Mouse (Mus musculus) layer of hippocampus, adult 18-20 months (tissue): ENCODE data around the gene Bicd2. TPM values are rescaled to one million over a fixed set of nuclear protein-coding genes. Genes with fewer than 3 reads are reported as not detected.

ENCODE experiments used
- DNase-seq, 2 experiments: peaks; one replicate each; pipeline ENCODE4 v3.0.0; 2022; ENCODE audit warnings: low spot score in 2 of 2
- long read RNA-seq: library from polyadenylated mRNA; stranded (forward); transcript quantifications from one replicate; pipeline ENCODE4 v2.0.0, GENCODE M21; 2021
- total RNA-seq, 2 experiments: library from RNA; stranded (reverse); gene quantifications; 2 replicates each; pipeline ENCODE4 v1.2.3; 2021

Gene Bicd2
- total RNA-seq = 10 to 100 TPM; 53.4 to 54.2 TPM
- long read RNA-seq, full-length matches to known transcripts = 53 of 72 reads
- long read RNA-seq, partial matches to known transcripts = 13 of 72 reads
- long read RNA-seq, other reads (novel, unspliced or antisense) = 6 of 72 reads

- DNase-seq = peak; percentile 97 to 99
Measured at GRCm38 (mm10) chr13:49341012-49341830, at the start of gene Bicd2. Bicd2 (plus strand) TSS chr13:49341585.

DNA sequence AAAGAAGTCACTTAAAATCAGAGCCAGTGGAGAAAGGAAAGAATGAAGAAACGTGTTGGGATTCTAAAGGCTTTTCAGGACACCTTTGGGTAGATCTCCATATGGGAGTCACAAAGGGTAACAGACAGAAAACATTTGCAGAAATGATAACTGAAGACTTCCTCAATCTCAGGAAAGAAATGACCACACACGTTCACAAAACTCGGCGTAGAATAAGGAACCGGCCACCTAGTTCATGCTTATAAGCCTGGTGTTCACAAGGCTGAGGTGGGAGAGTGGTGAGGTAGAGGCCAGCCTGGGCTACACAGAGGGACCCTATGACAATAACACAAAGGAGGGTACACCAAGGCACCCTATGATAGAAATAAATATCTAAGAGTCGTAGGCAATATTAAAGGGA lies 49.4 kb upstream of the Bicd2 start:
- DNase-seq = no peak

DNA sequence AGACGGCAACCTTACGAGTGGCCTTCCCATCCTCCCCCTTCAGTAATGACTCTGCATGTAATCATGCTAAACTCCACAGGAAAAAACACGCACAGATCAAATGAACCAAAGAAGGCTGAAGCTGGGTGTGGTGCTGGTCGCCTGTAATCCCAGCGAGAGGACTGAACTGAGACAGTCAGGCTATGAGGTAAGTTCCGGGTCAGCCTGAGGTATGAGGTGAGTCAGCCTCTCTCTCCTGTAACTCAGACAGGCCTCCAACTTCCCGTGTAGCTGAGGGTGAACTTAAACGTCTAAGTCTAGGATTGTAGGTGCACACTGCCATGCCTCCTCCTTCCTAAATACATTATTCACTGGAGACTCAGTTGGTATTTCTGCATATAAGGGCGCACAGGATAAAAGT lies 47.3 kb upstream of the Bicd2 start:
- no peak for DNase-seq

GRCm38 (mm10) chr13:49296270-49296669 lies 45.1 kb upstream of the Bicd2 start:
- no peak for DNase-seq

GRCm38 (mm10) chr13:49298514-49299381 lies 42.6 kb upstream of the Bicd2 start:
- DNase-seq = no peak

GRCm38 (mm10) chr13:49300771-49301170 lies 40.6 kb upstream of the Bicd2 start:
- DNase-seq = no peak

DNA sequence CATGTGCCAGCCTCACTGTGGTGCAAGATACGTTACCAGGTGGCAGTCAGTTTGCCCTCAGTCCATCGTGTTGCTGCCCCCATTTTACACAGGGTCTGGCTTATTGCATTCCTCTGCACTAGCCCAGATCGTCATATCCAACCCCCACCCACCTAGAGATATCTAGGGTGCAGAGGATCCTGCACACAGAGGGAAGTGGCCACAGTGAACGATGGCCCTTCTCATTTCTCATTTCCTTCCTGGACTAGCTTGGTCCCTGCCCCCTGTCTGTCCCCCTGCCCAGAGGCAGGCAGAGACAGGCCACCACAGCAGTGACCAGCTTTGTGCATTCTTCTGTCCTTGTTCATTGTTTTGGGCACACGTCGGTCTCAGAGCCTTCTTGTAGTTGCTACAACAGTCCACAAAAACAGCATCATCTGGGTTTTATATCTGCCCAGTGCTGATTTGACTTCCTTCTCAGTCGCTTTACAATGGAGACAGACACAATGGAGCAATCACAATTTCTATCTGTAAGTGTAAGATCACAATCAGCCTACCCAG lies 34.5 kb upstream of the Bicd2 start:
- DNase-seq = no peak

DNA sequence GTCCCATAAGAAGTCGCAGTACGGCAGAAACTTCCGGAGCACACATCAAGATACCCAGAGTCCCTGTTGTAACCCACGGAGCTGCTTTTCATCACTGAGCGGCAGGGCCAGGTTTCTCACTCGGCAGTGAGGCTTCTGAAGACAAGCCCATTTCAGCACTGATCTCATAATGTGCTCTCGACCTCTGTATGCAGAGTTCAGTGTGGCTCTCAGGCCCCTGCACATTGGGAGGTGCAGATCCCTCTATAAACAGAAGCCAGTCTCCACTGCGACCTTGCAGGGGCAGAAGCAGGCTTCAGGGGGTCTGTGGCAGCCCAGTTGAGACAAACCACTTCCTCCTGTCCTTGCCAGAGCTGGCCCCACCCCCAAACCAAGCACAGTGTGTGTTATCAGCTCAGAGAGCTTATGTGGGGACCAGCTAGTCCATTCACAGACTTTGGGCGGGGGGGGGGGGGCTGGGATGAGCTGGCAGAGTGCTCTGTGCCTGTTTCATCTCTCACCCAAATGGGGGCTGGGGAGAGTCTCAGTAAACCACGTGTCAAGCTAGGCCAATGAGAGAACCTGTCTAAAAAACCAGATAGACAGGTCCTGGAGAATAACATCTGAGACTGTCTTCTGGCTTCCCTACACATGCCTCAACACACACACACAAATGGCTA lies 33.9 kb upstream of the Bicd2 start:
- DNase-seq = no peak

- DNase-seq = no peak
Measured at GRCm38 (mm10) chr13:49308206-49308605, 33.2 kb upstream of the Bicd2 start.

GRCm38 (mm10) chr13:49308861-49309403 lies 32.5 kb upstream of the Bicd2 start:
- DNase-seq = no peak

DNA sequence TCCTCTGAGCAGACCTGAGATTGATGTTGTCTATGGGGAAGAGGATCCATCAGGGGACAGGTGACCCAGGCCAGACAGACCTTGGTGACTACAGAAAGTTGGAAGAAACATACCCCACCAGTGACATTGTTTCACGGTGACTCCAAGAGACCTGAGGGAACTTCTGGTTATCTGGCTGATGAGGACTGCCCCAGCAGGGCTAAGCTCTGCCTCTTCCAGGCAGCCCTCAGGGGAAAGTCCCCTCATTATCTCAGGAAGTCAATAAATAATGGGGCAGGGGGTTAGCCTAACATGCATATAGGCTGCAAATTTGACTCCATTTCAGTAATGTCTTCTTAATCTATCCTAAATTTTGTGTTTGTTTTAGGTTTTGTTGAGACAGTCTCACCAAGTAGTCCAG lies 31.9 kb upstream of the Bicd2 start:
- no peak for DNase-seq

GRCm38 (mm10) chr13:49311642-49312041 lies 29.7 kb upstream of the Bicd2 start:
- no peak for DNase-seq

DNA sequence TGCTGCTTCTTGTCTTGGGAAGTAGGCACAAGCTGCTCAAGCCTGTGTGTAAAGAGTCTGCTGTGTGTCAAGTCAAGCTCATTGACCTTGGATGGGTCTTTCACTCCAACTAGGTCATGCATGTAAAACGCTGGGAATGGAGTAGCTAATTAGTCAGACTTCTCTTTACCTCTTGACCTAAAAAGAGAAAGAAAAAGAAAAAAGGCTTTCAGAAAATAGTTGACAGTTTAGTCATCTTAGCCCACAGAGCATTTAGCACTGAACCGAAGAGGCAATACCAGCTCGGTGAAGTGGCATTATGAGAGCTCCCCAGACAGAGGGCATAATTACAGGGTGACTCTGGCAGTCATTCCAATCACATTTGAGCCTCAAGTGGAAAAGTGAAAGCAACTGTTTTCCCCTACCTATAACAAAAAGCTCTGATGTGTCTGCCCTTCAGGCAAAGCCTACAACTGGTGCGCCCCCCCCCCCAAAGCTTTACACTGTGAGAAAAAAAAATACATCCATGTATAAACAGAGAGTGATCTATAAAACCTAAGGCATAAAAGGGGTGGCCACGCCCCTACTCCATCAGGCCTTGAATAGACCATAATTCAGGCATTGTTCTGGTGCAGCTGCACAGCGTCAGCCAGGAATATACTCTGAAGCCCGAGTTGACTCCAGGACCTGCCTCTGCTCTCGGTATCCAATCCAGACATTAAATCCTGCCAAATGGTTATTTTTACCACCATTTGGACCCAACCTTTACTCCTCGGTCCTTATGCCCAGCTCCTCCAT lies 24.8 kb upstream of the Bicd2 start:
- DNase-seq = no peak

DNA sequence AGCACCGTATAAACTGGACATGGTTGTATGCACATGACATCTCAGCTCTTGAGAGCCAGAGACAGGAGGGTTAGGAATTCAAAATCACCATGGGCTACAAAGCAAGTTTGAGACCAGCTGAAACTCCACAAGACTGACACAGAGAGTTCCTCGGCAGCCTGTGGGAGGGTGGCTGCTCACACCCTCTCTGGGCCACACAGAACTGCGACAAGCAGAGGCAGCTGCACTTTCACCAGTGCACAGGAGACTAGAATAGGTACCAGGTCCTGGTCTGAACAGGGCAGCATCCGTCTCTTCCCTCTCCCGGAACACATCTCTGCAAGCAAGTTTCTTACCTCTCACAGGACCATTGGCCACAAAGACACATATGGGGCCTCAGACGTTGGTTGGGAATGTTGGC lies 23.9 kb upstream of the Bicd2 start:
- no peak for DNase-seq

DNA sequence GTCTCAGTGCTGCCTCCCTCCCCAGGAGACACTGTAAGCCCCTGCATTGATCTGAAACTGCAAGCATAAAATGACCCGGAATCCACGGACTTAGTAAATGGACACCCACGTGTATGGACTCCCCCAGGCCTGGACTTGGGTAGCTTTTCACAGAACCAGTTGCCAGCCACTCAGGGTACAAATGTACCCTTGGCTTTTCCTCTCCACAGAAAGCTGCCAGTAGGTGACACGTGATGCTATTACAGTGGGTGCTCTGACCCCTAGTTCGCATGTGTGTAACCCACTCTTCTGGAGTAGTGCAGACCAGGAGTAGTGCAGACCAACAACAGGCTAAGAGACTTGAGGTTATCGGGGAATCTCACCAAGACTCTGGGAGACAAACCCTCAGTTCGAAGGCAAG lies 23.5 kb upstream of the Bicd2 start:
- no peak for DNase-seq

DNA sequence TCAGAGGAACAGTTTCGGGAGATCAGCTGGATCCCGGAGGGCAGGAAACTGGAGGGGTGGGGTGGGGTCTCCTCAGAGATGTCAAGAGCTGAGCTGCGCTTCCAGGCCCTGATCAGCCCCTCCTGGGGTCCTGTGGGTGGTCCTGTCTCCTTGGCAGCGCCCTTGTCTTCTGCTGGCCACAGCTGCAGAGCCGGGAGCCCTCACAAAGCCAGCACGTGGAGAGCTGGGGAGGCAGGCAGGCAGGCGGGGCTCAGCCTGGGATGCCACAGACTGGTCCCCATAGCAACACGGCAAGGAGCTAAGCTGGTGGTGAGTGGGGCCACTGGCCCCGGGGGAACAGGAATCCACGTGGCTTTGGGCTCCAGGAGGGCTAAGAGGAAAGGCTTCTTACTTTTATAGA lies 21.3 kb upstream of the Bicd2 start, which contains the start of gene Fgd3:
Fgd3 (minus strand) TSS at position 272 of the 400 bp plus-strand sequence.
- peak; percentile 52 to 66 for DNase-seq

- DNase-seq = no peak
Measured at GRCm38 (mm10) chr13:49320514-49320913, 20.9 kb upstream of the Bicd2 start.

DNA sequence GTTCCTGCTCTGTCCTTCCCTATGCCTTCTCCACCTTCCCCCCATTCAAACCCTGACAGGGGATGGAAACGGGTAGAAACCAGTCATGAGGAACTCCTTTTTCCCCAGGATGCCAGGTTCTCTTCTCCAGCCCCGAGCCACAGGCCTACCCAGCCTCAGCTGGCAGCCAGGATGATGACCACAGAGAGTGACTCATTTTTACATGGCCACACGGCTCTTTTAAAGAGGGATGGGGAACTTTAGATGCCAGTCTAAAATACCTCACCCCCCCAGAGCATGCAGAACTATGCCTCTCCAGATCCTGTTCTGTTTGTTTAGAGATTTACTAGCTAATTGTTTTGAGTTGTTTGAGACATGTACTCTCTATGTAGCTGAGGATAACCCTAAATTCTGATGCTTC lies 19.9 kb upstream of the Bicd2 start:
- DNase-seq = no peak

- no peak for DNase-seq
Measured at GRCm38 (mm10) chr13:49322169-49322568, 19.2 kb upstream of the Bicd2 start.

DNA sequence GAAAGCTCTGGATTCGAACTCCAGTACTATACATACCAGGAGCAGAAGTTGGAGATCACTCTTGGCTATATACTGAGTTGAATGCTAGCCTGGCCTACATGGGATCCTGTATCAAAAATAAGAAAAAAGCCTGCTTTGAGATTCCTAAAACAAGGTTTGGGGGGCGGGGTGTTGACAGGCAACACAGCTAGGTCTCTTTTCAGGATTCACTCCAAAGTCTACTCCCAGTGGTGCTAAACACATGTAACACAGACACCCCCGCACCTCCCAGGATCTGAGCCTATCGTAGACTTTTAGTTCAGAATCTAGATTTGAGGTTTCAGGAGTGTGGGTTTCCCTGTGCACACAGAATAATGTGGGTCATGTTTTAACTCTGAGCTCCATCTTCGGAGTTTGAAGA lies 18.6 kb upstream of the Bicd2 start:
- DNase-seq = no peak
